Mouse (Mus musculus): ENCODE results near the gene Siah1a. TPM values are rescaled to one million over a fixed set of nuclear protein-coding genes. Genes with fewer than 3 reads are reported as not detected.

Gene Siah1a
- polyA plus RNA-seq, 1 experiment from 2014 or later: 50.8 TPM

DNA sequence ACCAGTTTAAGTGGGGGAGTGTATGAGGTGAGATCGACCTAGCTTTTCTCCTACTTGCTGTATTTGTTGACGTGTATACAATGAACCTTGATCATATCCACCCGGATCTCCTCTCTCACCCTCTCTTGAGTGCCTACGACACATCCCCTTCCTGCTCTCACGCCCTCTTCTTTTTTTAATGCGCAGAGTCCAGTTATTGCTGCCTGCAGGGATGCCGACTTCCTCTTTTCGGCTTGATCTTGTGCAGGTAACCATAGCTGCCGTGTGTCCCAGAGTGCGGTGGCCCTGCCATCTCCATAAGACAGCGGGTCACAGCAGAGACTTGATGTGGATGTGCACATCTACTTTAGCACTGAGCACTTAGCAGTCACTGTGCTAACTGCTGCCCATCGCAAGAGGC lies 46.3 kb downstream of the Siah1a start:
- H3K27ac ChIP-seq (ENCODE audit: low read depth): no peak overlapping the region
- no peak overlapping the region for H3K4me3 ChIP-seq (ENCODE audit: low read depth, low read length)
- H3K4me1 ChIP-seq (ENCODE audit: insufficient read depth): no peaks in the 10 kb centered on the region
- WGBS: 85% methylated on average over 12 of the region's 12 CpGs
- no peak for TF ChIP-seq CTCF (IDR thresholded peaks at IDR 0.05; ENCODE audit: low read depth)
- ATAC-seq (ENCODE audit: insufficient read depth) (no peak), DNase-seq (no peak)
- H3K27me3 ChIP-seq (ENCODE audit: insufficient read depth, low read length): no peaks in the 10 kb centered on the region
- H3K36me3 ChIP-seq (ENCODE audit: insufficient read depth): 0 out of 2 replicates have a peak, but pooled peaks cover 4% of the 10 kb centered on the region
- no peak overlapping the region for H3K4me2 ChIP-seq
- H3K9me3 ChIP-seq (ENCODE audit: low read depth, low read length): no peaks in the 10 kb centered on the region
- H3K9ac ChIP-seq: no peak overlapping the region

DNA sequence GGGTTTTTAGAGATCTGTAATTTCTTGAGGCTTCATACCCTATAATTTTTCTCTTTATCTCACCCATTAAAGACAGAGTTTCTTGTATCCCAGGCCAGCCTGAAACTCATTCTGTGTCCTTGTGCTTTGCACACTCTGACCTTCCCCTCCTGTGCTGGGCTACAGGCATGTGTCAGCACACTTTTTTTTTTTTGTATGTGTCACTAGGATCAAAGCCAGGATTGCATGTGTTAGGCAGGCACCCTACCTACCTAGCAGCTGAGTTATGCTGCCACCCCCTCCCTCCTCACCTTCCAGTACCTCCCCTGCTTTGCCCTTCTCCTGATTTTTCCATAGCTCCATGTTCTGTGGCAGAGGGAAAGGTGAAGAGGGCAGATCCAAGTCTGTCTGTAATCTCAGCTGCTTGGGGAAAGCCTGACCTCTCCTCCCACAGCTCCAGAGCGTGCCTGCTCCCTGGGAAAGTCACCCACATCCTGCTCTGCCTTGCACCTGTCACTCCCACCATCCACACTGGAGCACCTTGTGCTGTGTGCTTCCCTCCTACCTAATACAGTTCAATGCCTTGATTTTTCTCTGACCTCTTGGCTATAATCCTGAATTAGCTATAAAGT lies 46.8 kb downstream of the Siah1a start:
- no peak for ATAC-seq (ENCODE audit: insufficient read depth)
- WGBS: 72% methylated on average over 1 of the region's 1 CpGs
- no peak for DNase-seq
- H3K4me3 ChIP-seq (ENCODE audit: low read depth, low read length): no peak overlapping the region
- H3K4me1 ChIP-seq (ENCODE audit: insufficient read depth): no peaks in the 10 kb centered on the region
- H3K4me2 ChIP-seq: no peak overlapping the region
- TF ChIP-seq CTCF (IDR thresholded peaks at IDR 0.05; ENCODE audit: low read depth): no peak
- no peak overlapping the region for H3K9ac ChIP-seq
- H3K27ac ChIP-seq (ENCODE audit: low read depth): no peak overlapping the region
- no peaks in the 10 kb centered on the region for H3K27me3 ChIP-seq (ENCODE audit: insufficient read depth, low read length)
- H3K36me3 ChIP-seq (ENCODE audit: insufficient read depth): 0 out of 2 replicates have a peak, but pooled peaks cover 4% of the 10 kb centered on the region
- no peaks in the 10 kb centered on the region for H3K9me3 ChIP-seq (ENCODE audit: low read depth, low read length)

DNA sequence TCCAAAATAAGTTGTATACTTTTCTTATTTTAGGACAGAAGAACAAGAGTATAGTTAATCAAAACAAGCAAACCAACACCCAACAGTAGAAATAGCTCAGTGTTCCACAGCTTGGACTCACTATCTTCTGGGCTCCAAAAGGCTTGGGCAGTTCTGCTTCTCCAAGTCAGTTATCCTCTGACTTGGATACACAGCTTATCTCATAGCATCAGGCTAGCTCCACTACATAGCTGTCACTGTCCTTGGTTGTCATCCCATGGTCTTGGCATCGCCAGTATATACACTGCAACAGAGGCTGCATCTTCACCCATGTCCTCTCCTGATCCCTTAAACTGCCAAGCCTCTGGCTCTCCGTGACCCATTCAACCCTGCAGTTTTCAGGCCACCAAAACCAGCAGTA lies 50.0 kb downstream of the Siah1a start:
- DNase-seq: no peak
- WGBS: 88% methylated on average over 2 of the region's 2 CpGs

DNA sequence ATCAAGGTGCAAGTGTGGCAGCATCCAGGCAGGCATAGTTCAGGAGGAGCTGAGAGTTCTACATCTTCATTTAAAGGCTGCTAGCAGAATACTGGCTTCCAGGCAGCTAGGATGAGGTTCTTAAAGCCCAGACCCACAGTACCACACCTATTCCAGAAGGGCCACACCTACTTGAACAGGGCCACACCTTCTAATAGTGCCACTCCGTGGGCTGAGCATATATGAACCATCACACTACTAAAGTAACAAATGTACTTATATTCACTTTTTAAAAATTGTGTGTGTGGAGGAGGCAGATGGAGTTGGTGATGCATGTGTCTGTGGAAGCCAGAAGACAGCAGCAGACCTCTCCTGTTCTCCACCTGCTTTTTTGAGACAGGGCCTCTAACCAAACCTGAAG lies 51.7 kb downstream of the Siah1a start:
- ATAC-seq (ENCODE audit: insufficient read depth) (no peak), DNase-seq (no peak)
- Histone ChIP-seq H3K4me3 (ENCODE audit: low read depth, low read length) (no peak overlapping the region), H3K4me1 (ENCODE audit: insufficient read depth) (no peaks in the 10 kb centered on the region), H3K4me2 (no peak overlapping the region), H3K36me3 (ENCODE audit: insufficient read depth) (no peaks in the 10 kb centered on the region), H3K27me3 (ENCODE audit: insufficient read depth, low read length) (no peaks in the 10 kb centered on the region), H3K27ac (ENCODE audit: low read depth) (no peak overlapping the region), H3K9me3 (ENCODE audit: low read depth, low read length) (no peaks in the 10 kb centered on the region), H3K9ac (no peak overlapping the region)
- WGBS: 81% methylated on average over 1 of the region's 1 CpGs
- no peak for TF ChIP-seq CTCF (IDR thresholded peaks at IDR 0.05; ENCODE audit: low read depth)

More for the DNA sequence above, 50.0 kb downstream of the Siah1a start:
- Histone ChIP-seq H3K4me2 (no peak overlapping the region), H3K9me3 (ENCODE audit: low read depth, low read length) (no peaks in the 10 kb centered on the region), H3K4me1 (ENCODE audit: insufficient read depth) (no peaks in the 10 kb centered on the region), H3K27ac (ENCODE audit: low read depth) (no peak overlapping the region), H3K9ac (no peak overlapping the region), H3K27me3 (ENCODE audit: insufficient read depth, low read length) (no peaks in the 10 kb centered on the region), H3K36me3 (ENCODE audit: insufficient read depth) (0 out of 2 replicates have a peak, but pooled peaks cover 4% of the 10 kb centered on the region), H3K4me3 (ENCODE audit: low read depth, low read length) (no peak overlapping the region)
- ATAC-seq (ENCODE audit: insufficient read depth): no peak
- no peak for TF ChIP-seq CTCF (IDR thresholded peaks at IDR 0.05; ENCODE audit: low read depth)

DNA sequence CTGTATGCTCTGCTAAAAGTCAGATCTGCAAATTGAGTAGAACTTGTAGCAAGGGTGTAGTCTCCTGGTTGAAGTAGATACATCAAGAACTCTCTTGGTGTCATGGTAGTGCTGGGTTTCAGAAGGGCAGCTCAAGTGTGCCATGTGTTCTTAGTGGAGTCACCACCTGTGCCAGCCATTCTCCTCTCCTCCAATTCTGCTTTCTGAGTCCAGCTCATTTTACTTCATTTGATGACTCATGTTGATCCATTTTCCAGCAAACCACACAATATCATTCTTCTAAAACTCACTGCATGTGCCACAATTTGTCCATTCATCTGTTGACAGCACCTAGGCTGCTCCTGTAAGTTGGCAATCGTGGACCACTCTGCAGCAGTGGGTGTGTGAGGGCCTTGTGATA lies 53.6 kb downstream of the Siah1a start:
- 78% methylated on average over 1 of the region's 1 CpGs for WGBS
- Histone ChIP-seq H3K27ac (ENCODE audit: low read depth) (no peak overlapping the region), H3K9me3 (ENCODE audit: low read depth, low read length) (no peaks in the 10 kb centered on the region), H3K36me3 (ENCODE audit: insufficient read depth) (0 out of 2 replicates have a peak, but pooled peaks cover 5% of the 10 kb centered on the region), H3K27me3 (ENCODE audit: insufficient read depth, low read length) (no peaks in the 10 kb centered on the region), H3K4me1 (ENCODE audit: insufficient read depth) (no peaks in the 10 kb centered on the region), H3K4me3 (ENCODE audit: low read depth, low read length) (no peak overlapping the region), H3K9ac (no peak overlapping the region), H3K4me2 (no peak overlapping the region)
- no peak for DNase-seq
- TF ChIP-seq CTCF (IDR thresholded peaks at IDR 0.05; ENCODE audit: low read depth): no peak
- no peak for ATAC-seq (ENCODE audit: insufficient read depth)

DNA sequence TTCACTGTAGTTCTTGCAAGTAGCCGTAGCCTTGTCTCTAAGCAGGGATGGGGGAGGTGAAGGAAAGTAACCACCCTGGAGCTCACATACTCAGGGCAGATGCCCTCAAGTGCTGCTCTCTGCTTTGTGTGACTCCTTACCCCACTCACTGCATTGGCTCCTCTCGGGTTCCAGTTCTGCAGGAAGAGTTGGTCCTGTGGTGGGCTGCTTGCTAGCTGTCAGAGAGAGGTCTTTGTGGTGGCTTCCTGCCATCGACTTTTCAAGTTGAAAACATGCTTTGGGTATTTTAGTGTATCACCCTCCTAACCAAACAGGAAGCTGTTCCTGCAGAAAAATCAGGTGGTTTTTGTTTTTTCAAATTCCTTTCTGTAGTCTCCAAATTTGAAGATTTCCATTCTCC lies 59.1 kb downstream of the Siah1a start:
- DNase-seq (no peak), ATAC-seq (ENCODE audit: insufficient read depth) (no peak)
- TF ChIP-seq CTCF (IDR thresholded peaks at IDR 0.05; ENCODE audit: low read depth): no peak
- no peak overlapping the region for H3K4me3 ChIP-seq (ENCODE audit: low read depth, low read length)
- no peaks in the 10 kb centered on the region for H3K4me1 ChIP-seq (ENCODE audit: insufficient read depth)
- H3K27me3 ChIP-seq (ENCODE audit: insufficient read depth, low read length): no peaks in the 10 kb centered on the region
- H3K36me3 ChIP-seq (ENCODE audit: insufficient read depth): 0 out of 2 replicates have a peak, but pooled peaks cover 5% of the 10 kb centered on the region
- no peak overlapping the region for H3K9ac ChIP-seq
- no peak overlapping the region for H3K4me2 ChIP-seq
- WGBS: 63% methylated on average over 3 of the region's 3 CpGs
- no peaks in the 10 kb centered on the region for H3K9me3 ChIP-seq (ENCODE audit: low read depth, low read length)
- H3K27ac ChIP-seq (ENCODE audit: low read depth): no peak overlapping the region

Other genes starting within 250 kb of the Siah1a start
- not detected in 2 replicates for gene Abcc12, start 165.2 kb downstream of the Siah1a start, polyA plus RNA-seq (2014; fragmentation: Nextera tagmentation; extraction: Ambion mirVana)
- 47.4 and 48.0 TPM in 2 replicates for gene Lonp2, start 121.9 kb downstream of the Siah1a start, polyA plus RNA-seq (2014; fragmentation: Nextera tagmentation; extraction: Ambion mirVana)
- gene Gm10638, start 235 bp downstream of the Siah1a start, polyA plus RNA-seq (2014; fragmentation: Nextera tagmentation; extraction: Ambion mirVana): 4.1 and 6.2 TPM in 2 replicates
- gene N4bp1, start 139.3 kb upstream of the Siah1a start, polyA plus RNA-seq (2014; fragmentation: Nextera tagmentation; extraction: Ambion mirVana): 11.3 and 11.5 TPM in 2 replicates